Mouse (Mus musculus) liver, adult 2 months (tissue): ENCODE measurements around the gene Pdgfd.

Source experiments
- CTCF ChIP-seq: fragments of 200-500 bp; IDR thresholded peaks from 2 replicates; pipeline ENCODE4 v1.5.1; 2011; ENCODE audit warnings: low read depth, low read length, control low read depth
- POLR2A ChIP-seq: fragments of 200-500 bp; IDR thresholded peaks from 2 replicates; pipeline ENCODE4 v1.6.1; 2011; ENCODE audit warnings: low read length, control low read depth; ENCODE audit not compliant: insufficient read depth; ENCODE audit errors: extremely low read depth

DNA sequence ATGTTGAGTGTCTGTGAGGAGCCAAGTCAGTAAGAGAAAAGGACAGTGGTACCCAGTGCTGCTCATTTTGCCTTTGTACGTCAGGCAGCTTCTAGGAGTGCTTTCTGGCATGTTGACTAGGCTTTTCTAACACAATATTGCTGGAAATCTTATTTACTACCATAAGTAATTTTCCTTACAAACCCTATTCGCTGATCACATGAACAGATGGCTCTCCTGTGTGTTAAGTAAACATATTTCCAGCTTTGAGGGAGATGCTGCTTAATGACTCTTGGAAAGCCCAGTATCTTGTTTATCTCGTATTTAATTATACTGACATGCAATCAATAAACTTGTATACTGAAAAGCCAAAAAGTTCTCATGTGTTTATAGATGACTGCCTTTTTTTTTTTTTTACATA, 133.7 kb downstream of the Pdgfd start:
- no peak for TF ChIP-seq CTCF
- no peak for TF ChIP-seq POLR2A
